Mouse (Mus musculus): ENCODE results near the gene Wapl. TPM values are rescaled to one million over a fixed set of nuclear protein-coding genes. Genes with fewer than 3 reads are reported as not detected.

The Wapl gene
- total RNA-seq, 2 experiments from 2014 or later, result 35.3 to 37.7 TPM

GRCm38 (mm10) chr14:34693970-34694369 is 20.2 kb downstream of the Wapl start:
- DNase-seq, result no peak

GRCm38 (mm10) chr14:34697376-34697775 is 23.6 kb downstream of the Wapl start:
- DNase-seq, result peak; percentile 31 to 47

GRCm38 (mm10) chr14:34710209-34710608 is 36.5 kb downstream of the Wapl start:
- no peak for DNase-seq

GRCm38 (mm10) chr14:34712027-34712426 is 38.3 kb downstream of the Wapl start:
- no peak for DNase-seq

- no peak for DNase-seq
Observed at GRCm38 (mm10) chr14:34712857-34713256, 39.1 kb downstream of the Wapl start.

GRCm38 (mm10) chr14:34718150-34718549 is 44.4 kb downstream of the Wapl start:
- DNase-seq, result no peak

- no peak for DNase-seq
Observed at GRCm38 (mm10) chr14:34727709-34728108, 54.0 kb downstream of the Wapl start.

GRCm38 (mm10) chr14:34735405-34735804 is 61.7 kb downstream of the Wapl start:
- DNase-seq, result no peak

GRCm38 (mm10) chr14:34745401-34745800 is 71.7 kb downstream of the Wapl start:
- no peak for DNase-seq

GRCm38 (mm10) chr14:34755731-34756130 is 82.0 kb downstream of the Wapl start:
- no peak for DNase-seq

GRCm38 (mm10) chr14:34759938-34760337 is 86.2 kb downstream of the Wapl start:
- no peak for DNase-seq

- DNase-seq, result no peak
Observed at GRCm38 (mm10) chr14:34761082-34761959, 87.6 kb downstream of the Wapl start.

- no peak for DNase-seq
Observed at GRCm38 (mm10) chr14:34762682-34763081, 89.0 kb downstream of the Wapl start.

- DNase-seq, result peak in 1 of 2 experiments; percentile 11
Observed at GRCm38 (mm10) chr14:34763771-34764539, 90.2 kb downstream of the Wapl start.

- DNase-seq, result no peak
Observed at GRCm38 (mm10) chr14:34764908-34765307, 91.2 kb downstream of the Wapl start.

GRCm38 (mm10) chr14:34765380-34765779 is 91.7 kb downstream of the Wapl start:
- DNase-seq, result no peak

- DNase-seq, result no peak
Observed at GRCm38 (mm10) chr14:34766181-34766580, 92.5 kb downstream of the Wapl start.

GRCm38 (mm10) chr14:34768373-34768772 is 94.6 kb downstream of the Wapl start:
- DNase-seq, result peak; percentile 82 to 90

GRCm38 (mm10) chr14:34769021-34769566 is 95.4 kb downstream of the Wapl start:
- peak; percentile 54 to 82 for DNase-seq

GRCm38 (mm10) chr14:34769567-34770158 is 95.9 kb downstream of the Wapl start:
- peak in 1 of 2 experiments; percentile 8 for DNase-seq

GRCm38 (mm10) chr14:34770467-34770866 is 96.7 kb downstream of the Wapl start:
- DNase-seq, result no peak

GRCm38 (mm10) chr14:34771601-34772000 is 97.9 kb downstream of the Wapl start:
- no peak for DNase-seq
